Mouse (Mus musculus): ENCODE measurements at regions not wholly inside any gene's neighbourhood (a gene's known extent, or its start where the extent isn't known, plus 50 kb on each side); places are given as distances from the start of the nearest gene placed in this dataset.

DNA sequence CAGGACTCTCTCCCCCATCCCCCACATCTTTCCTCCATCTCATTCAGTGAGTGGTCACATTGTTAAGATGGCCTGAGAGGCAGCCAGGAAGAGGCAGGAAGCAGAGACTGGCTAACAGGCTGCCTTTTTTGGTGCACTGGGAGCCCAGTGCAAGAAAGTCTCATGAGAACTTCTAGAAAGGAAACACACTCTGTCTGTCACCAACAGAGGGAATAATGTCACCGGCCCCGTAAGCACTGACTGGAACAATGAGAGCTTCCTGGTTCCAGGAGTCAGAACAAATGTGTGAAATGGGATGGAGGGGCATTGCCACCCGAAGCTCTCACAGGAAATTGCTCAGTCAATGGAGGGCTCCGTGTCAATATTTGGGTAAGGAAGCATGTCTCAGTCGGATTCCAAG, 111.3 kb upstream of the Arglu1 start:
- ATAC-seq (replicated peaks; ENCODE audit: poor library complexity), result no peak

DNA sequence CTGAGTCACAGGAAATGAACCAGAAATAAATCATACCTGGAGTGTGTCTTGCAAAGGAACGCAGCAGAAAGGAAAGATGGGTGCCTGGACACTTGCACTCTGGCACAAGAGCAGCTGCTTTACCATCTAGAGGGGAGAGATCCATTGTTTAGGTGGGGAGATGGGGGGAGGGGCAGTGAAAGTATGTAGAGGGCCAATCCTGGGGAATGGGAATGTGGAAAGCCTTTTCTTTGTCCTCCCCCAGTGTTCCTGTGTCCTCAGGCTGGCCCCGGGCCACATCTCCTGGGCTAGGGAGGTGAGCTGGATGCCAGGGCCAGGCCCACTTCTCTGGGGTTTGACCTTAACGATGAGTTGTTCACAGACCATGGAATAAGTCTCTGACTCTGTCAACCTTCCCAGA, 107.2 kb upstream of the Arglu1 start:
- ATAC-seq (replicated peaks; ENCODE audit: poor library complexity), result no peak

GRCm38 (mm10) chr8:8796951-8797350, 106.6 kb upstream of the Arglu1 start:
- no peak for ATAC-seq (replicated peaks; ENCODE audit: poor library complexity)

- ATAC-seq (replicated peaks; ENCODE audit: poor library complexity), result no peak
These were observed 104.4 kb upstream of the Arglu1 start for GRCm38 (mm10) chr8:8794711-8795110.

DNA sequence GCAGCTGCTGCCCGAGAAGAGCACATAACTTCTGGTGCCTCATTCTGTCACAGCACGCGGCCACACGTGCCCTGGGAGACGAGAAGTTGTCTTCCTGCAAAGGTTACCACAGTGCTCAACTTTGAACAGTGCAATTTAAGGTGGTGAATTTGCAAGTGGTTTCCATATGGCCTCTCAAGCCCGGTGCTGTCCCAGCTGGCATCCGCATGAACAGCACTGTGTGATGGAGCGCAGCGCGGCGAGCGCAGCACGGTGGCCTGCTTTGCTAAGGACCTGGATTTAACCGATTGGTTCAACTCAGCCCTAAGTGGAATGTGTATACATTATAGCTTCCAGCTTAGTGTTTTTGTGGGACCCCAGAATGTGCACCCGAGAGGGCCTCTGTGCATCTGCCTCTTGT, 89.6 kb upstream of the Arglu1 start:
- ATAC-seq (replicated peaks; ENCODE audit: poor library complexity), result no peak

DNA sequence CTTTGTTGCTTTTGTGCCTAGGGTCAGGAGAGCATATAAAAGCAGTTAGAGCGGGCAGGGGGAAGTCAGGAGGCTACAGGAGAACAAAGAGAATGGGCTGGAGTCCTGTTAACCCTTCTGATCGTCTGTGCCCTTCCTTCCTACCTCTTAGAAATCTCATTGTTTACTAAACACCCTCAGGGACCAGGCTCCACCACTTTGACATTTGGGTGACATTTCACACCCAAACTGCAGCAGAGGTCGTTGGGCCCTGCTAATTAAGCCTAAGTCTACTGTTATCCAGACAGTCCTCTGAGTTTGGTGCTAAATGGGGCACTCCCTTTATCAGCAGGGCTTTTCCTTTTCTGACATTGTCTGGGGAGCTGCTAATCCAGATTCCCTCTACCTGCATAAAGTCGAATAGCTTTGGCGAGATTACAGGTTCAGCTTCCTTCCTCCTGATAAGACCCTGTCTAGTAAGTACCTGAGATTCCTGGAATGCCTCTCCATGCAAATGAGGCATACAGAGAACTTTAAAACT, 84.2 kb upstream of the Arglu1 start:
- ATAC-seq (replicated peaks; ENCODE audit: poor library complexity), result no peak

DNA sequence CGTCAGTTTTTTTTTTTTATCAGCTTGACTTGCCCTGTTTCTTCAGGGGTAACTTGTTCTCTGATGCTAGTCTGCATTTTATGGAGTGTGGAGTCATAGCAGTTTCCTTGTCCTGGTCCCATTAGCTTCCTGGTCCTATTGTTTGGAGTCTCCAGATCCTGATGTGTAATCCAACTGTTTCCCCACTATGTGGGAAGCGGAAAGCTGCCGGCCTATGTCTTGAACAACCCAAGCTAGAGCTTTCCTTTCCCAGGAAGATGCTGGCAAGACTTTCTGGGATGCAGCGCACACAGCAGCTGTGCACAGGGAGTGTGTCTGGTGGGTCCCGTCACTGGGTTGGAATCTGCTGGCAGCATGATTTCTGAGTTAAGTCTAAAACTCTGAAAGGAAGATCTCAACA, 82.1 kb upstream of the Arglu1 start:
- ATAC-seq (replicated peaks; ENCODE audit: poor library complexity), result no peak

DNA sequence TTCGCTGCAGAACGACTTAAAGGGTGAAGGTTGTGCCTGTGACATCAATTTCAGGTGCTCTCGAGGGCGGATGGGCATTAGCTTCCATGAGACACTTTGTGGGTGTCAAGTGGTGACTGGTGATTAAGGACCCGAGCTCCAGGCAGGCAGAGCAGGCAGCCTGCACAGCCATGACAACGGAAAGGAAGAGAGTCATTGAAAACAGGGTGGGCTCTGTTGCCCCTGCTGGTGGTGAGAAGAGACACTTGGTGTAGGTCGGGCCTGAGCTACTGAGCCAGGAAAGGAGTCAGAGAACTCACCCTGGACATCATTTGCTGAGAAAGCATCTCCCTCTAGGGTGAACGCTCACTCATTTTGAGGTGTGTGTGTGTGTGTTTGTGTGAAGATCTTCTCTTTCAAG, 80.1 kb upstream of the Arglu1 start:
- no peak for ATAC-seq (replicated peaks; ENCODE audit: poor library complexity)

DNA sequence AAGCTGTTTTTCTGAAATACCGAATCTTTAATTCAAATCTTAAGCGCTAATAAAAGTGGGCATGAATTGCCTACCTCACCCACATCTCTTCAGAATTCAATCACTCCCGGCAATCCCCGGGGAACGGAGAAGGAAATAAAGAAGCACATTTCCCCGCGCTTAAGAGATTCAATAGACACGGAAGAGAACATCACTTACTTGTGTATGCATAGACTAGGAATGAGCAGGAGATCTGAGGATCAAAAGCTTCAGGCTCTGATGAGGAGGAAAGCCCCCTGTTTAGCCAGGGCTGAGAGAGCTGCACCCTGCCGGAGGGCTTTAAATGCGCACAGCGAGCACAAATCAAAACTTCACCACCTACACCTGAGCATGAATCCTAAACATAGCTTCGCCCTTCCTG, 72.0 kb upstream of the Arglu1 start:
- no peak for ATAC-seq (replicated peaks; ENCODE audit: poor library complexity)

GRCm38 (mm10) chr8:8758283-8758682, 68.0 kb upstream of the Arglu1 start:
- ATAC-seq (replicated peaks; ENCODE audit: poor library complexity), result no peak

DNA sequence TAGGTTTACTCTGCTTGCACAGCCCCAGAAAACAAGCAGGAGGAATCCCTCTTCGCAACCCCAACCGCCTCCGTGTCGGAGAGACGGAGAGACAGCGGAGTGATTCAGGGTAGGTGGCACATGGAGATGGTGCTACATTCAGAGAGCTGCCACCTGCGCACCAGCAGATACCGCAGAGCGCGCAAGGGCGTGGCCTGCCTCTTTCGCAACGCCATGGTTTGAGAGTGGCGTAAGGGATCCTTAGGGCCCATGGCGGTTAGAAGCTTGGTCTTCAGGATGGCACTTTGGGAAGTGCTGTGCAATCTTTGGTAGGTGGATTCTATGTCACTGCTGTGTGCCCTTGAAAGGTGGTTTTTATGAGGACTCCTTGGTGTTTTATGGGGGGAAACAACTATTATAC, 60.9 kb upstream of the Arglu1 start:
- ATAC-seq (replicated peaks; ENCODE audit: poor library complexity), result peak; percentile 71

DNA sequence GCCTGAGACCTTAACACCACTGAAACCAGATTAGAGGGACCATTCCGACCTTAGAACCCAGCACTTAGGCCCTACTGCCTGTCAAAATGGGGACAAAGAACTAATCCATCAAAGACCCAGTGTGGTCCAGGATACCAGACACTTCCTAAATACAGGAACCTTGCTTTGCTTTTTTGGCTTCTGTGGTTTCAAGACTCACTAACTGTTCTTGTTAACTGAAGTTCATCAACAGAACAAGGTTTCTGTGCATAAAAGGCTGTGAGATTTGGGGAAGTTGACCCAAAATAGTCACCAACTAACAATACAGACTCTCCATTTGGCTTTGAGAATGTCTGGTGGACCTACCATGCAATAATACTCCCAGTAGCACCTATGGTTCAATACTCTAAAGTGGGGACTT, 56.4 kb upstream of the Arglu1 start:
- ATAC-seq (replicated peaks; ENCODE audit: poor library complexity), result peak; percentile 60

DNA sequence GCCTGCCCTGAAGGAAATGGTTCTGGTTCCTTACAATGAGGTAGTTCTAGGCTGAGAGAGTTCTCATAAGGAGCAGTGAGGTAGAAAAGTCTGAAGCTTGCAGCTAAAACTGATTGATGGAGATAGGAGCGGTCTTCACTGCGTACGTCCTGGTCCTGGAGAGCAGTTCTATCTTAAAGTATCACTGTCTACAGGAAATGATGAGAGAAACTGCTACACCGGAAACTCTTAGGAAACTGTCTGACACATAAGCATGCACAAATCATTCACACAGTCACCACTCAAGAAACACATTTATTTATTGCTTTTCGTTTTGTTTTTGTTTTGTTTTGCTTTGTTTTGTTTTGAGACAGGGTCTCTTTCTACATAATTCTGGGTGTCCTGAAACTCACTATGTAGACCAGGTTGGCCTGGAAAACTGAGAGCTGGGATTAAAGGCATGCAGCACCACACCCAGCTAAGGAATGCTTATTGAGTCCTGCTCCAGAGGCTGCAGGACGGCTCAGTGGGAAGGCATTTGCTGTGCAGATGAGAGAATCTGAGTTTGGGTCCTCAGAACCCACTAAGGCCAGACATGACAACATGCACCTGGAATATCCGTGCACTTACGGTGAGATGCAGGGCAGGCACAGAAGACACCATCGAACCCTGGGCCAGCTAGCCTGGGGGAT, 55.4 kb upstream of the Arglu1 start:
- peak; percentile 71 for ATAC-seq (replicated peaks; ENCODE audit: poor library complexity)

All from megakaryocyte progenitor cell, adult 5-6 weeks (primary cell).